Mouse (Mus musculus): ENCODE data around the gene Pbld2. TPM values are rescaled to one million over a fixed set of nuclear protein-coding genes. Genes with fewer than 3 reads are reported as not detected.

The Pbld2 gene
- polyA plus RNA-seq, 1 experiment from 2014 or later: 1.1 TPM

GRCm38 (mm10) chr10:63026156-63026794, 2.2 kb downstream of the Pbld2 start:
- no peak for ATAC-seq (ENCODE audit: insufficient number of reproducible peaks, insufficient read depth, low FRiP score, low TSS enrichment, low read depth)
- H3K4me2 ChIP-seq: peak overlapping the region; percentile 39
- WGBS: 14% methylated on average over 8 of the region's 8 CpGs
- no peak overlapping the region for H3K9ac ChIP-seq
- peak overlapping the region; percentile 2; the same call in 1 of the 2 replicates for H3K4me3 ChIP-seq
- no peaks in the 10 kb centered on the region for H3K27me3 ChIP-seq
- no peaks in the 10 kb centered on the region for H3K36me3 ChIP-seq
- H3K4me1 ChIP-seq: peaks cover 29% of the 10 kb centered on the region
- peak overlapping the region; percentile 66 for H3K27ac ChIP-seq
- no peaks in the 10 kb centered on the region for H3K9me3 ChIP-seq

- no peak for ATAC-seq (ENCODE audit: insufficient number of reproducible peaks, insufficient read depth, low FRiP score, low TSS enrichment, low read depth)
- peaks cover 25% of the 10 kb centered on the region for H3K4me1 ChIP-seq
- WGBS: 81% methylated on average over 6 of the region's 6 CpGs
- H3K9ac ChIP-seq: no peak overlapping the region
- no peak overlapping the region for H3K4me3 ChIP-seq
- H3K4me2 ChIP-seq: peak overlapping the region; percentile 39; the same call in 1 of the 2 replicates
- H3K36me3 ChIP-seq: no peaks in the 10 kb centered on the region
- no peaks in the 10 kb centered on the region for H3K9me3 ChIP-seq
- no peaks in the 10 kb centered on the region for H3K27me3 ChIP-seq
- peak overlapping the region; percentile 66 for H3K27ac ChIP-seq
Measured at GRCm38 (mm10) chr10:63026795-63027160, 2.7 kb downstream of the Pbld2 start.

GRCm38 (mm10) chr10:63027376-63028161, 3.5 kb downstream of the Pbld2 start:
- Histone ChIP-seq H3K27me3 (no peaks in the 10 kb centered on the region), H3K9ac (no peak overlapping the region), H3K4me1 (peaks cover 22% of the 10 kb centered on the region), H3K9me3 (no peaks in the 10 kb centered on the region), H3K27ac (no peak overlapping the region), H3K36me3 (no peaks in the 10 kb centered on the region), H3K4me3 (no peak overlapping the region), H3K4me2 (no peak overlapping the region)
- WGBS: 91% methylated on average over 10 of the region's 10 CpGs
- ATAC-seq (ENCODE audit: insufficient number of reproducible peaks, insufficient read depth, low FRiP score, low TSS enrichment, low read depth): no peak

GRCm38 (mm10) chr10:63028396-63028795, 4.3 kb downstream of the Pbld2 start:
- WGBS: 72% methylated on average over 4 of the region's 4 CpGs
- H3K4me1 ChIP-seq: peaks cover 22% of the 10 kb centered on the region
- no peaks in the 10 kb centered on the region for H3K9me3 ChIP-seq
- no peak overlapping the region for H3K27ac ChIP-seq
- ATAC-seq (ENCODE audit: insufficient number of reproducible peaks, insufficient read depth, low FRiP score, low TSS enrichment, low read depth): no peak
- no peak overlapping the region for H3K4me3 ChIP-seq
- H3K9ac ChIP-seq: no peak overlapping the region
- no peaks in the 10 kb centered on the region for H3K27me3 ChIP-seq
- H3K4me2 ChIP-seq: no peak overlapping the region
- H3K36me3 ChIP-seq: no peaks in the 10 kb centered on the region

GRCm38 (mm10) chr10:63032267-63032666, 8.2 kb downstream of the Pbld2 start:
- ATAC-seq (ENCODE audit: insufficient number of reproducible peaks, insufficient read depth, low FRiP score, low TSS enrichment, low read depth): no peak
- Histone ChIP-seq H3K27me3 (no peaks in the 10 kb centered on the region), H3K27ac (no peak overlapping the region), H3K36me3 (no peaks in the 10 kb centered on the region), H3K4me3 (no peak overlapping the region), H3K4me1 (no peaks in the 10 kb centered on the region), H3K9ac (no peak overlapping the region), H3K4me2 (no peak overlapping the region), H3K9me3 (no peaks in the 10 kb centered on the region)
- 76% methylated on average over 3 of the region's 3 CpGs for WGBS

GRCm38 (mm10) chr10:63032956-63033355, 8.8 kb downstream of the Pbld2 start:
- no peaks in the 10 kb centered on the region for H3K9me3 ChIP-seq
- WGBS: 66% methylated on average over 3 of the region's 3 CpGs
- H3K4me1 ChIP-seq: no peaks in the 10 kb centered on the region
- H3K27me3 ChIP-seq: no peaks in the 10 kb centered on the region
- H3K27ac ChIP-seq: no peak overlapping the region
- H3K36me3 ChIP-seq: no peaks in the 10 kb centered on the region
- no peak for ATAC-seq (ENCODE audit: insufficient number of reproducible peaks, insufficient read depth, low FRiP score, low TSS enrichment, low read depth)
- H3K4me2 ChIP-seq: no peak overlapping the region
- no peak overlapping the region for H3K9ac ChIP-seq
- no peak overlapping the region for H3K4me3 ChIP-seq

- H3K36me3 ChIP-seq: no peaks in the 10 kb centered on the region
- no peak overlapping the region for H3K27ac ChIP-seq
- no peak overlapping the region for H3K4me3 ChIP-seq
- 78% methylated on average over 14 of the region's 14 CpGs for WGBS
- H3K9ac ChIP-seq: no peak overlapping the region
- H3K4me1 ChIP-seq: no peaks in the 10 kb centered on the region
- ATAC-seq (ENCODE audit: insufficient number of reproducible peaks, insufficient read depth, low FRiP score, low TSS enrichment, low read depth): no peak
- no peak overlapping the region for H3K4me2 ChIP-seq
- H3K27me3 ChIP-seq: no peaks in the 10 kb centered on the region
- H3K9me3 ChIP-seq: no peaks in the 10 kb centered on the region
Measured at GRCm38 (mm10) chr10:63038571-63039320, 14.6 kb downstream of the Pbld2 start.

GRCm38 (mm10) chr10:63039867-63040628, 15.9 kb downstream of the Pbld2 start:
- Histone ChIP-seq H3K4me1 (no peaks in the 10 kb centered on the region), H3K4me3 (no peak overlapping the region), H3K27ac (no peak overlapping the region), H3K36me3 (no peaks in the 10 kb centered on the region), H3K9ac (no peak overlapping the region), H3K27me3 (no peaks in the 10 kb centered on the region), H3K9me3 (no peaks in the 10 kb centered on the region), H3K4me2 (no peak overlapping the region)
- WGBS: 78% methylated on average over 5 of the region's 5 CpGs
- no peak for ATAC-seq (ENCODE audit: insufficient number of reproducible peaks, insufficient read depth, low FRiP score, low TSS enrichment, low read depth)

- no peak overlapping the region for H3K4me2 ChIP-seq
- H3K9ac ChIP-seq: no peak overlapping the region
- 62% methylated on average over 3 of the region's 3 CpGs for WGBS
- no peaks in the 10 kb centered on the region for H3K27me3 ChIP-seq
- ATAC-seq (ENCODE audit: insufficient number of reproducible peaks, insufficient read depth, low FRiP score, low TSS enrichment, low read depth): no peak
- no peak overlapping the region for H3K27ac ChIP-seq
- H3K4me1 ChIP-seq: no peaks in the 10 kb centered on the region
- H3K36me3 ChIP-seq: no peaks in the 10 kb centered on the region
- H3K9me3 ChIP-seq: no peaks in the 10 kb centered on the region
- H3K4me3 ChIP-seq: no peak overlapping the region
Measured at GRCm38 (mm10) chr10:63043154-63043553, 19.0 kb downstream of the Pbld2 start.

- Histone ChIP-seq H3K4me3 (no peak overlapping the region), H3K27ac (no peak overlapping the region), H3K4me2 (no peak overlapping the region), H3K36me3 (no peaks in the 10 kb centered on the region), H3K4me1 (no peaks in the 10 kb centered on the region), H3K27me3 (no peaks in the 10 kb centered on the region), H3K9me3 (no peaks in the 10 kb centered on the region), H3K9ac (no peak overlapping the region)
- no peak for ATAC-seq (ENCODE audit: insufficient number of reproducible peaks, insufficient read depth, low FRiP score, low TSS enrichment, low read depth)
- WGBS: 87% methylated on average over 8 of the region's 8 CpGs
Measured at GRCm38 (mm10) chr10:63047751-63048150, 23.6 kb downstream of the Pbld2 start.

GRCm38 (mm10) chr10:63049106-63049505, 25.0 kb downstream of the Pbld2 start:
- Histone ChIP-seq H3K27ac (no peak overlapping the region), H3K4me2 (no peak overlapping the region), H3K27me3 (no peaks in the 10 kb centered on the region), H3K4me3 (no peak overlapping the region), H3K36me3 (no peaks in the 10 kb centered on the region), H3K9ac (no peak overlapping the region), H3K9me3 (no peaks in the 10 kb centered on the region), H3K4me1 (no peaks in the 10 kb centered on the region)
- no peak for ATAC-seq (ENCODE audit: insufficient number of reproducible peaks, insufficient read depth, low FRiP score, low TSS enrichment, low read depth)
- WGBS: 78% methylated on average over 2 of the region's 2 CpGs
